23 mouse cellular contexts compared by ENCODE assay signal in genomic region chr2:165546341-165546740, GRCm38 (mm10). TPM values are rescaled to one million over a fixed set of nuclear protein-coding genes. Genes with fewer than 3 reads are reported as not detected.
DNase-seq lines count a peak whose midpoint lies in the region; ATAC-seq lines count a peak whose summit lies in the region.
"Had no signal": no experiment of that assay in that cellular context is flagged by ENCODE, and none has a peak within 500 bp of the region (broad histone marks: within the 10 kb centered on the region; RNA-seq: fewer than 3 reads in every experiment).

No protein-coding gene starts in this region.

- ATAC-seq in heart, embryonic 13.5 days (ENCODE audit: extremely low read depth, insufficient number of reproducible peaks, low FRiP score, low TSS enrichment), result no peak
- ATAC-seq: activated CD4-positive, CD25-positive, alpha-beta regulatory T cell, adult 4 months; CD4-positive, CD25-positive, alpha-beta regulatory T cell, adult 4 months; forebrain, embryonic 14.5 days; forebrain, embryonic 16.5 days; Patski had no signal

- no peak for DNase-seq in heart, postnatal 14 days
- DNase-seq in R1 (ENCODE audit: low read depth, low spot score), result peak; percentile 54
- peak; percentile 55 for DNase-seq in embryonic facial prominence, embryonic 10.5 days (ENCODE audit: low spot score)
- DNase-seq in frontal cortex, postnatal 14 days (ENCODE audit: low spot score in 2 of 2), result no peak
- no peak for DNase-seq in heart, embryonic 10.5 days (ENCODE audit: low spot score)
- DNase-seq: adrenal gland, adult 8-10 months; adrenal gland, postnatal 14 days; adrenal gland, postnatal 36 days; B cell, adult 2 months; cerebellum, adult 11-12 months; cerebellum, adult 2 months; cerebellum, adult 9-10 months; cerebellum, postnatal 10 days; cerebellum, postnatal 25 days had no signal

- 15% methylated on average over 8 of the region's 8 CpGs for WGBS in heart, embryonic 13.5 days
- WGBS in embryonic facial prominence, embryonic 10.5 days, result 32% methylated on average over 8 of the region's 8 CpGs
- 40% methylated on average over 8 of the region's 8 CpGs for whole genome bisulfite sequencing in heart, embryonic 10.5 days

- H3K9me3 ChIP-seq in heart, embryonic 13.5 days, result no peaks in the 10 kb centered on the region
- H3K9me3 ChIP-seq in embryonic facial prominence, embryonic 10.5 days, result no peaks in the 10 kb centered on the region
- H3K9me3 ChIP-seq in heart, embryonic 10.5 days, result no peaks in the 10 kb centered on the region
- H3K9me3 ChIP-seq: embryonic facial prominence, embryonic 12.5 days; G1E had no signal

- no peaks in the 10 kb centered on the region for H3K36me3 ChIP-seq in heart, embryonic 13.5 days
- H3K36me3 ChIP-seq in embryonic facial prominence, embryonic 10.5 days (replicated peaks), result no peaks in the 10 kb centered on the region
- no peaks in the 10 kb centered on the region for H3K36me3 ChIP-seq in heart, embryonic 10.5 days
- H3K36me3 ChIP-seq: embryonic facial prominence, embryonic 12.5 days; G1E had no signal

- no peak overlapping the region for H3K9ac ChIP-seq in heart, embryonic 13.5 days
- H3K9ac ChIP-seq: embryonic facial prominence, embryonic 12.5 days had no signal

- no peak overlapping the region for H3K4me3 ChIP-seq in heart, embryonic 13.5 days
- H3K4me3 ChIP-seq in embryonic facial prominence, embryonic 10.5 days, result no peak overlapping the region
- no peak overlapping the region for H3K4me3 ChIP-seq in heart, embryonic 10.5 days
- H3K4me3 ChIP-seq: embryonic facial prominence, embryonic 12.5 days had no signal

- H3K4me2 ChIP-seq in heart, embryonic 13.5 days, result peak overlapping the region; percentile 20; the same call in 1 of the 2 replicates
- H3K4me2 ChIP-seq: embryonic facial prominence, embryonic 12.5 days had no signal

- intact Hi-C loops in heart, postnatal 14 days (cut with DNase I), result no loop called here

- H3K4me1 ChIP-seq in heart, embryonic 13.5 days, result peaks cover 7% of the 10 kb centered on the region
- peaks cover 68% of the 10 kb centered on the region for H3K4me1 ChIP-seq in embryonic facial prominence, embryonic 10.5 days
- peaks cover 7% of the 10 kb centered on the region; the same call in 1 of the 2 replicates for H3K4me1 ChIP-seq in heart, embryonic 10.5 days

- H3K27ac ChIP-seq in heart, embryonic 13.5 days (replicated peaks), result no peak overlapping the region
- peak overlapping the region; percentile 41; the same call in 1 of the 2 replicates for H3K27ac ChIP-seq in embryonic facial prominence, embryonic 10.5 days (replicated peaks)
- no peak overlapping the region for H3K27ac ChIP-seq in heart, embryonic 10.5 days

- H3K27me3 ChIP-seq in heart, embryonic 13.5 days (replicated peaks), result peaks cover 64% of the 10 kb centered on the region
- peaks cover 12% of the 10 kb centered on the region for H3K27me3 ChIP-seq in embryonic facial prominence, embryonic 10.5 days (replicated peaks; ENCODE audit: low read depth, poor library complexity, severe bottlenecking)
- H3K27me3 ChIP-seq in heart, embryonic 10.5 days (ENCODE audit: insufficient read depth, poor library complexity, severe bottlenecking), result peaks cover 48% of the 10 kb centered on the region
- H3K27me3 ChIP-seq: embryonic facial prominence, embryonic 12.5 days; Patski had no signal

RNA-seq across cellular contexts. Expression of gene Slc2a10, which starts 42.8 kb away (rescaled TPM):
- polyA plus RNA-seq in heart, embryonic 13.5 days (2015; fragmentation: Nextera tagmentation; extraction: Ambion mirVana), result 5.5 and 5.6 TPM in 2 replicates
- total RNA-seq in heart, postnatal 14 days (2021), result 1 to 10 TPM; 3.4 to 4.4 TPM
- 3.9 and 5.5 TPM in 2 replicates for polyA plus RNA-seq in embryonic facial prominence, embryonic 10.5 days (2016; fragmentation: Nextera tagmentation; extraction: Ambion mirVana)
- 4.2 and 4.6 TPM in 2 replicates for polyA plus RNA-seq in heart, embryonic 10.5 days (2016; fragmentation: Nextera tagmentation; extraction: Ambion mirVana)
- total RNA-seq: CH12.LX had no signal
- polyA plus RNA-seq: activated CD4-positive, CD25-positive, alpha-beta regulatory T cell, adult 4 months; CD4-positive, CD25-positive, alpha-beta regulatory T cell, adult 4 months; G1E; Patski had no signal

RNA-seq across cellular contexts. Expression of gene Eya2, which starts 48.5 kb away (rescaled TPM):
- 0.19 and 0.20 TPM in 2 replicates for polyA plus RNA-seq in heart, embryonic 13.5 days (2015; fragmentation: Nextera tagmentation; extraction: Ambion mirVana)
- 1 to 10 TPM; 1.8 to 2.5 TPM for total RNA-seq in heart, postnatal 14 days (2021)
- 38.6 and 41.9 TPM in 2 replicates for polyA plus RNA-seq in embryonic facial prominence, embryonic 10.5 days (2016; fragmentation: Nextera tagmentation; extraction: Ambion mirVana)
- polyA plus RNA-seq in heart, embryonic 10.5 days (2016; fragmentation: Nextera tagmentation; extraction: Ambion mirVana), result 0.34 and 1.7 TPM in 2 replicates
- total RNA-seq: CH12.LX, G1E had no signal
- polyA plus RNA-seq: G1E had no signal

RNA-seq across cellular contexts. Expression of gene Trp53rka, which starts 53.2 kb away (rescaled TPM):
- polyA plus RNA-seq in heart, embryonic 13.5 days (2015; fragmentation: Nextera tagmentation; extraction: Ambion mirVana), result 21.0 and 23.2 TPM in 2 replicates
- total RNA-seq in heart, postnatal 14 days (2021), result 10 to 100 TPM; 10.6 to 10.9 TPM
- polyA plus RNA-seq in embryonic facial prominence, embryonic 10.5 days (2016; fragmentation: Nextera tagmentation; extraction: Ambion mirVana), result 57.1 and 59.5 TPM in 2 replicates
- 31.7 and 42.2 TPM in 2 replicates for polyA plus RNA-seq in heart, embryonic 10.5 days (2016; fragmentation: Nextera tagmentation; extraction: Ambion mirVana)

Comparison
In these comparisons a context has a peak if more than half of its experiments do, and no peak if none do; other contexts are left out.
1. DNase-seq: peak in R1 (single experiment) and embryonic facial prominence, embryonic 10.5 days (single experiment); none in heart, postnatal 14 days (0 of 2), frontal cortex, postnatal 14 days (0 of 2) and heart, embryonic 10.5 days (single experiment).
2. RNA of gene Eya2, which starts 48.5 kb away (polyA plus RNA-seq): 38.6 to 41.9 TPM in embryonic facial prominence, embryonic 10.5 days; 0.34 to 1.7 TPM in heart, embryonic 10.5 days and 0.19 to 0.20 TPM in heart, embryonic 13.5 days; every median in the first group is over 10 times any median in the second.